Mouse (Mus musculus) 3T3-L1 (cell line): Measurements from ENCODE around the gene Ms4a6c.
"Not testable (repeated sequence)": the region's sequence is repeated elsewhere in the genome, so short reads cannot be mapped to it uniquely, and the experiment has no call there.

Experiments
- DNase-seq: peaks from one replicate; pipeline ENCODE4 v3.0.0-alpha.2; 2015; ENCODE audit warnings: low read depth, low spot score

Ms4a6c gene

GRCm38 (mm10) chr19:11501326-11501725 lies 32.2 kb downstream of the Ms4a6c start:
- DNase-seq, result no peak

GRCm38 (mm10) chr19:11504857-11505256 lies 35.7 kb downstream of the Ms4a6c start:
- DNase-seq, result no peak

DNA sequence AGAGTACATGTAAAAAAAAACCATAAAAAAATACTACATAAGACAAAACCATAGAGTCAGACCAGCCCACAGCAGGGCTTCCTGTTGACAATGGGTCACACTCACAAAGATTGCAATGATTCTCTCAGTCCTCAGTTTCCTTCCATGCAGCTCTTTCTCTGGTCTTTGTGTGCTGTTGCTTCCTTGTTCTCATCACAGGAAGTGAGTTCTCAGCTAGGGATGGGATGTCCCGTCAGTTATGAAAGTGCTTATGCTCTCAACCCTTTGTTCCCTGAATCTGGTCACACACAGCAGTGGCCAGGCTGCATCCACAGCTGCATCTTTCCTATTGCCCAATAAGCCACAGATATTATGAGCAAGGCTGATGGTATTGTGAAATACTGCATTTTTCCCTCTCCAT lies 44.3 kb downstream of the Ms4a6c start:
- no peak for DNase-seq

- DNase-seq, result no peak
Measured at GRCm38 (mm10) chr19:11516246-11516645, 47.1 kb downstream of the Ms4a6c start, which contains the start of gene Ms4a6b. Ms4a6b (plus strand) TSS chr19:11516512.

- DNase-seq, result no peak
Measured at GRCm38 (mm10) chr19:11516845-11517244, 47.7 kb downstream of the Ms4a6c start.

GRCm38 (mm10) chr19:11517373-11517772 lies 48.2 kb downstream of the Ms4a6c start:
- not testable (repeated sequence) for DNase-seq

DNA sequence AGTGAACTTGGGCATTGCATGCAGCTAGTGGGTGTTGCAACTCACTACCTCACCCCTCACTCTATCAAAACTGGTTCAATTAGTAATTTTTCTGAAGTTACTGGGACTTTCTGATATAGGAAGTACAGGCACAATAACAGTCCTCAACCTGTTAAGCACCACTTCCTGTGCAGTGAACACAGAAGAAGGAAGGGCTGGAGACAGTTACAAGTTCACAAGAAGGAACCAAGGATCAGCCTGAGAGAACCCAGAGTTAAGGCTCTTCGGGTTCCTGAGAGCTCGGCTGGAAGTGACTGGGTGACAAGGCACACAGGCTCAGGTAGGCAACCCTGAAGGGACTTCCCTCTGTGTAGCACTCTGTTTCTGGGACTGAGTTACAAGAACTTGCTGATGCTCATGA lies 49.2 kb downstream of the Ms4a6c start:
- DNase-seq, result not testable (repeated sequence)

GRCm38 (mm10) chr19:11520146-11520545 lies 51.0 kb downstream of the Ms4a6c start:
- no peak for DNase-seq
